Mouse (Mus musculus) cerebellum, adult 9-11 months (tissue): ENCODE measurements at regions not wholly inside any gene's neighbourhood (a gene's known extent, or its start where the extent isn't known, plus 50 kb on each side); places are given as distances from the start of the nearest gene placed in this dataset.
A peak's percentile ranks its signal among the peaks of the same experiment; 100 is the strongest.

Experiments used
- DNase-seq: peaks from one replicate; pipeline ENCODE4 v3.0.0; 2022

DNA sequence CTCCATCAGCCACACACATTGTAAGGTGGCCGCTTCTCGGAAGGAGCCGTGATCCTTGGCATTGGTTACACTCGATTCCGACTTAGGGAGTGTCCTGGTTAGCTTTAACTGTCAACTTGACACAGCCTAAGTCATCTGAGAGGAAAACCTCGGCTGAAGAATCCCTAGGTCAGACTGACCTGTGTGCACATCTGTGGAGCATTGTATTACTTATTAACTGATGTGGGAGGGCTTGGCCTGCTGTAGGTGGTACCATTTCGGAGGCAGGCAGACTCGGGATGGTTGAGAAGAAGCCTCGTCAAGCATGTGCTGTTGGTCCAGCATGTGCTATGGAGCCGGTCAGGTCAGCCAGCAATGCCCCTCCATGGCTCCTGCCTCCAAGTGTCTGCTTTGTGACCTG, 211.0 kb downstream of the Gadd45g start:
- DNase-seq = no peak

DNA sequence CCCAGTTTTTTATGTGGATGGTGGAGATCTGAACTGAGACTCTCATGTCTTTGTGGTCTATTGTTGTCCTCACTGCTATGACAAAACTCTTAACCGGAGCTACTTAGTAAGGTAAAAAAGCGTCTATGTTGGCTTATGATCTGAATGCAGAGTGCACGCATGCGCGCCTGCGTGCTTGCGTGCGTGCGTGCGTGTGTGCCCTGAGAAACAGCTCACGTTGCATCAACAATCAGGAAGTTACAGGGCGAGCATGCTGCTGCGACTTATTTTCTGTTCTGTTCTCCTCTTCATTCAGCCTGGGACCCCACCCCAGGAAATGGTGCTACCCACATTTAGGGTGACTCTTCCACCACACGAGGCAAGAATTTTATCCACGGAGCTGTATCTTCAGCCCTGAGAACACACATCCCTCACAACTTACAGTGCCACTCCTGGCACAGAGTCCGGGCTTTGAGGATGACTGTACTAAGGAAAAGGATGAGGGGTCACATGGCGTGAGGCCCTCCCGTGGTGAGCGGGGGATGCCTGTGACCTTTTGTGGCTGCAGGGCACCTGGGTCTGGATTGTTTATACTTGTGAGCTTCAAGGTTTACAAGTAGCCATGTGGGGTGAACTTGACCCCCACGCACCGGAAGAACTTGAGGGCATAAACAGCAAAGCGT, 213.4 kb downstream of the Gadd45g start:
- DNase-seq = no peak

- DNase-seq = peak; percentile 43
Observed at GRCm38 (mm10) chr13:52060418-52060870, 214.0 kb downstream of the Gadd45g start.

DNA sequence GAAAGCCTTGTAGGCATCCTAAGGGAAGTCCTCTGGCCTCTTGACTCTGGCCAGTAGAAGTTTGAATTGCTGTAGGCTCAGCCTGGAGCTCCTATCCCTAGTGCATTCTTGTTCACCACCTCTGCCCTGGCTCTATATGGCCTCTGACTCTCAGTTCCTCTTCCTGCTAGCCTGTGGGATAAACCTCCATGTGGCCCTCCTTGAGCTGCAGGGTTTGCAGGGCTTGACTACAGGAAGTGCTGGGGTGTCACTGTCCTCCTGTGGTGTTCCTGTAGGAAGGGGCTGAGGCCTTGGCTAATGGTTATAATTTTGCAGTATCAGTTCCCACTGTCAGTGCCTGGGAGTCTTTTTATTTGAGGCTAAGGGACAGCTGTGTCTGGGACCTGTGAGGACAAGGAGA, 215.0 kb downstream of the Gadd45g start:
- no peak for DNase-seq

DNA sequence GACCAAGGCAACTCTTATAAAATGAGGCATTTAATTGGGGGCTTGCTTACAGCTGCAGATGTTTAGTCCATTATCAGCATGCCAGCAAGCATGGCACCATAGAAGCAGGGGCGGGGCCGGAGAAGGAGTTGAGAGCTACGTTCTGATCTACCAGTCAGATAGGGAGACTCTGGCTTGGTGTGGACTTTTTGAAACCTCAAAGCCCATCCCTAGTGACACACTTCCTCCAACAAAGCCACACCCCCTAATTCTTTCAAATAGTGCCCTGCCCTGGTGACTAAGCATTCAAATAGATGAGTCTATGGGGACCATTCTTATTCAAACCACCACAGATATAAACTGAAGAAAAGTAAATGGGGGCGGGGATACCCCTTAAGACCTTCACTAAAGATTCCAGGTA, 215.4 kb downstream of the Gadd45g start:
- DNase-seq = no peak

- no peak for DNase-seq
Observed at GRCm38 (mm10) chr13:52062576-52062975, 216.1 kb downstream of the Gadd45g start.

DNA sequence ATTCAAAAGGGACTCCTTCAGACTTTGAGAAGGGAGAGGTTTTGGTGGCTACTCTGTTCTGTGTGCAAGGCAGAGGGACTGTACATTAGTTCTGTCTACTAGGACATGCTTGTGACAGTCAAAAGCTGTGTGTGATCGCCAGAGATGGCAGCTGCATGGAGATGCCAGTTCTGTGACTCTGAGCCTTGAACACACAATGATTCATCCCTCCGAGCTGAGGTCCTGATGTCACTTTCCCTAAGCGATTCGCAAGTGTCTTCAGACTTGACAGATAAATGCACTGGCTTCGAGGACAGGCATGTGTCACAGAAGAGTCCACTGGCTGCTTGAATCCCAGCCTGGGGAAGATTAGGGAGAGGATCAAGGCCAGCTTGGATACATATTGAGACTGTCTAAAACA, 218.8 kb downstream of the Gadd45g start:
- DNase-seq = no peak

DNA sequence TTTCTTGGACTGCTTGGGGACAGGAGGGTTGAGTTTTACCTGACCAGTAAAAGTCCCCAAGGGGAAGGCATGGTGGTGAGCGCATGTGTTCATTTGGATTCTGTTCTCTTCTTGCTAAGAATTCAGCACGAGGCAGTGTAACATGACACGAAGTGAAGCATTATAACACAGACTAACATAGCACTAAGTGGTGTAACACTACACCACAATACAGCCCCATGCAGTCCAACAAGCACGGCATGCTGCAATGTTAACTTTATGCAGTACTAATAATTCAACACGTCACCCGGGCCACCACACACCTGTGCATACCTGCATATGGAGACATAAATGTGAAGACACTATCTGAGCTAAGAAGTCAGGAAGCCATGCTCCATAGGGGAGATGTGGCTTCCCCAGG, 219.2 kb downstream of the Gadd45g start:
- DNase-seq = no peak

DNA sequence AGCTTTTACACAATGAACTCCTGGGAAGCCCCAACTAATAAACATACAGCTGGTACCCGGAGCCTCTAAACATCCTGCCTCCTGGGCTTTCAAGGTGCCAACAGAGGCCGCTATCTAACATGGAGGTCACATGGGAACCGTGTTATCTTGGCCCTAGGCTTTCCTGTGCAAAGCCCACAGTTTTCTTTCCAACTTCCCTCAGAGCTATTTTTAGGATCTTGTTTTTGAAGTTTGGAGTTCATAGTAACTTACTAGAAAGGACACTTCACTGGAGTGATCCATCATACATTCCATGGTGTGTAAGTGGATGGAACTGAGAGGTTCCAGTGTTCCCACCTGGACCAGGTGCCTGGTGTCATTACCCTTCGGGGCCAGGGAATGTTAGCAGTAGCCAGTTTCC, 220.6 kb downstream of the Gadd45g start:
- no peak for DNase-seq

DNA sequence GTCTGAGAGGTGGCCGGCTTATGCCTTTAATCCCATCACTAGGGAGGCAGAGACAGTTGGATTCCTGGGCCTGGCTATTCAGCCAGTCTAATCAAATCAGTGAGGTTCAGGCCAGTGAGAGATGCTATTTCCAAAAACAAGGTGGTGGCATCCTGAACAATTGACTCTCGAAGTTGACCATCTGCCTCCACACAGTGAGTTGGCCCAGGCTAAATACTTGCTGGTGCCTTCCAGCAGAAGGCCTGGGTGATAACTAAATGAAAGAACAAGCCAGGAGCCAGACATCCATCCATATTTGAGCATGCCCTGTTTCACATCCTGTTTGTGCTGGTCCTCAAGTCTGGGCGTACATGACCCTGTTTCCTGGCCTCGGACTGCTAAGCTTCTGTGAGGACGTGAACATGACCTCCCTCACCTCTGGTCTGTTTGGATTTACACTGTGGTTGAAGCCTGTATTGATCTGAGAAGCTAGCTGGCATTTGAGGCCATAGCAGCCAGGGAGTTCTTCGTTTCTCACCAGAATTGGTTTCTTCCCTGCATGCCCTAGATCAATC, 222.5 kb downstream of the Gadd45g start:
- peak; percentile 41 for DNase-seq

- DNase-seq = no peak
Observed at GRCm38 (mm10) chr13:52069714-52070113, 223.2 kb downstream of the Gadd45g start.

- no peak for DNase-seq
Observed at GRCm38 (mm10) chr13:52070731-52071663, 224.5 kb downstream of the Gadd45g start.

- no peak for DNase-seq
Observed at GRCm38 (mm10) chr13:52077616-52078015, 231.1 kb downstream of the Gadd45g start.

- DNase-seq = no peak
Observed at GRCm38 (mm10) chr13:52078561-52078960, 232.1 kb downstream of the Gadd45g start.

GRCm38 (mm10) chr13:52079678-52080246, 233.3 kb downstream of the Gadd45g start:
- no peak for DNase-seq

- no peak for DNase-seq
Observed at GRCm38 (mm10) chr13:52083601-52084455, 237.3 kb downstream of the Gadd45g start.

DNA sequence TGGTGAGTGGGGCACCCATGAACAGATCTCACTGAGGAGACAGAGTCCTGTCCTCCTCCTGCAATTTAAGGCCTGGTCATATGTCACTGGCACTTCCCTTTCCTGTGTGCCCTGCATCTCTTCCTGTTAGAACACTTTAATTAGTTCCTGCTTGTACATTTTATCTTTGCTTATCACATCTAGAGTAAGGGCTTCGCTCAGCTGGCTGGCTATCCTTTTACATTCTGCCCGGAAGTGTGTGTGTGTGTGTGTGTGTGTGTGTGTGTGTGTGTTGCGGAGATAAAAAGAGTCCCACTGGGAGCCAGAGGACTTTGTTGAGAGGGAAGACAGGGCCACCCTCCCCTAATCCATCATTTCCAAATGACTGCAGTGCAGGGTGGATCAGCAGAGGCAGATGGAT, 238.6 kb downstream of the Gadd45g start:
- no peak for DNase-seq

GRCm38 (mm10) chr13:52088319-52088718, 241.8 kb downstream of the Gadd45g start:
- no peak for DNase-seq

DNA sequence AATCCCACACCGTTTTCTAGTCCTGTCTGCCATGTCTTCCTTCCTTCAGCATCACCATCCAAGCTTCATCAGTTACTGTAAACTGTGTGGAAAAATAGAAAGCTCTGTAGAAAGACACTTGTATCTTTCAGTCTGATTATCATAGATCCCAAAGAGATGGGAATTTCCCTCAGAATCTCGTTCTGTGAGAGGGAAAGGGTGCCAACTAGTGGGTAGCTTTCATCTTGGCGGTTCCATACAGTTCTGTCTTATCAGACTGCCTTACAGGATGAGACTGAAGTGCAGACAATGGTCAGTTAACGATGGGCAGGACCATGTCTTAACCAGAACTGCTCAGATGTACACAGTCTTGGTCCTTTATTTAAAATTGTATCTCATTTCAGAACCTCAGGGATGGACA, 243.9 kb downstream of the Gadd45g start:
- DNase-seq = no peak

GRCm38 (mm10) chr13:52094785-52095184, 248.3 kb downstream of the Gadd45g start:
- DNase-seq = no peak

- DNase-seq = no peak
Observed at GRCm38 (mm10) chr13:52096506-52096905, 250.0 kb downstream of the Gadd45g start.

DNA sequence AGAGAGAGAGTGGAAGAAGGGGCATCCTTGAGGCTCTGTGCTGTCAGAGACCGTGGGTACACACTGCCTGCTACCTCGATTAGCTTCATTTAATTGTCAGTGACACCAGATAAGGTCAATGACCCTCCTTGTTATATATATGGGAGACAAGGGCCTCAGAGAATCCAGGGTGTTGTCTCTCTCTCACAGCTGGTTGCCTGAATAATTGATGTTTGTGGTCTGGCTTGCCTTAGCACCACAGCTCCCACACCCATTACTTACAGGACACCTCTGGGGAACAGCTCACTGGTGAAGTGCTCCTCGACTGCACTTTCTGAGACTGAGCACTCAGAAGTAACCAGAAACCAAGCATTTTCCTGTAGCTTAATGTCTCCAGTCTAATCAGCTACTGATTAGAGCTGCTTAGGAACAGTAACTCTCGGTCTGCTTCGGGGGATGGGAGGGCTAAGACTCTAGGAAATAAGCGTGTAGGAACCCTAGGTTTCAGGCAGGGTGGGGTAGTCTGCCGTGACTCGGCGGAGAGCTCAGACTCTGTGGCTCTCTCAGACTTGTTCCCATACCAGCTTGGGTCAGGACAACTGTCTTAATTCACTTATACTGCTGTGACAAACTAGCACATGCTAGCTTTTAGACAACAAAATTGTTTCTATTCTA, 259.6 kb downstream of the Gadd45g start:
- DNase-seq = no peak
